Mouse (Mus musculus) right cerebral cortex, postnatal 10 days (tissue): ENCODE measurements around the gene Polh.

ENCODE experiments used
- DNase-seq, 2 experiments: peaks; one replicate each; pipeline ENCODE4 v3.0.0; 2021; ENCODE audit warnings: low spot score in 2 of 2

Polh gene

GRCm38 (mm10) chr17:46168318-46168717 lies 34.1 kb downstream of the Polh start:
- no peak for DNase-seq

- DNase-seq = no peak
Measured at GRCm38 (mm10) chr17:46167014-46167413, 35.4 kb downstream of the Polh start.

- no peak for DNase-seq
Measured at GRCm38 (mm10) chr17:46166270-46166669, 36.2 kb downstream of the Polh start.

DNA sequence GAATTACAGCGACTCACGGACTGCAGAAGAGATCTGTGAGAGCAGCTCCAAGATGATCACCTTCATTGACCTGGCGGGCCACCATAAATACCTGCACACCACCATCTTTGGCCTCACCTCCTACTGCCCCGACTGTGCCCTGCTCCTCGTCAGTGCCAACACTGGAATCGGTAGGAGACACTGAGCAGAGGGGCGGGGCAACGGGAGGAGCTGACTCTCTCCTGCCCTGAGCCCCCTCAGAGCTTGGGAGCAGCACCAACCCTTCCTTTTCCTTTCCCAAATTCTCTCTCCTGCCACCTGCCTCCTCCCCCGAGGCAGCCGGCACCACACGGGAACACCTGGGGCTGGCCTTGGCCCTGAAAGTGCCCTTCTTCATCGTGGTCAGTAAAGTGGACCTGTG lies 37.0 kb downstream of the Polh start:
- no peak for DNase-seq

GRCm38 (mm10) chr17:46164791-46165190 lies 37.7 kb downstream of the Polh start:
- DNase-seq = no peak

DNA sequence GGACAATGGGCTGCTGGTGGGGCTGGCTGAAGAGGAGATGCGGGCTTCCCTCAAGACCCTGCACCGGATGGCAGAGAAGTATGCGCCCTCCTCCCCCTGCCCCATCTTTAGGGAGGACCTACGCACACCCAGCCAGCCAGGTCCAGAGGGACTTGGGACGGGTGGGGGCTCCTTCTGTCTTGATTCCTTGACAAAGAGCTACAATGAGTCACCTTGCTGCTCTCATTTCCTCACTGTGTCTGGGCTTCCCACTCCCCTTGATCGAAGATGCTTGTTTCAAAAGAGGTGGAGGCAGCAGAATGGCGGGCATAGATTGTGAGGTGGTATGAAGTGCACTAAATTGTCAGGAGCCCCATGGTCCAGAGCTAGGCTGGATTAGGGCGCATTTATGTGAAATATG lies 38.1 kb downstream of the Polh start:
- no peak for DNase-seq

GRCm38 (mm10) chr17:46162951-46163421 lies 39.5 kb downstream of the Polh start:
- no peak for DNase-seq

GRCm38 (mm10) chr17:46162551-46162950 lies 39.9 kb downstream of the Polh start:
- DNase-seq = no peak

DNA sequence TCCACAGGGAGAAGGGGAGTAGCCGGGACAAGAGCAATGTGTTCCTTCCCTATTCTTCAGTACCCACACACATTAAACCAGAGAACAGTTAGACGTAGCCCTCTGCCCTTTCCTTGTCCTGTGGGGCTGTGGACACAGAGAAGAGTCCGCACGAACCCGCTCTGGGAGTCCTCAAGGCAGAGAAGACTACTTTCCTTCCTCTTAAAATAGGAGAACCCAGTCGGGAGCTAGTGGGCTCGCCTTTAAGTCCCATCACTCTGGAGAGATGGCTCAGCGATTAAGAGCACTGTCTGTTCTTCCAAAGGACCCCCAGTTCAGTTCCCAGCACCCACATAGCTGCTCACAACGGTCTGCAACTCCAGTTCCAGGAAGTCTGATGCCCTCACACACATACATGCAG lies 40.7 kb downstream of the Polh start:
- no peak for DNase-seq

GRCm38 (mm10) chr17:46161179-46161578 lies 41.3 kb downstream of the Polh start:
- peak in 1 of 2 experiments; percentile 64 for DNase-seq

GRCm38 (mm10) chr17:46160686-46161085 lies 41.8 kb downstream of the Polh start, which contains the start of gene Gtpbp2:
Gtpbp2 (plus strand) TSS chr17:46161032.
- DNase-seq = peak; percentile 98 to 99

DNA sequence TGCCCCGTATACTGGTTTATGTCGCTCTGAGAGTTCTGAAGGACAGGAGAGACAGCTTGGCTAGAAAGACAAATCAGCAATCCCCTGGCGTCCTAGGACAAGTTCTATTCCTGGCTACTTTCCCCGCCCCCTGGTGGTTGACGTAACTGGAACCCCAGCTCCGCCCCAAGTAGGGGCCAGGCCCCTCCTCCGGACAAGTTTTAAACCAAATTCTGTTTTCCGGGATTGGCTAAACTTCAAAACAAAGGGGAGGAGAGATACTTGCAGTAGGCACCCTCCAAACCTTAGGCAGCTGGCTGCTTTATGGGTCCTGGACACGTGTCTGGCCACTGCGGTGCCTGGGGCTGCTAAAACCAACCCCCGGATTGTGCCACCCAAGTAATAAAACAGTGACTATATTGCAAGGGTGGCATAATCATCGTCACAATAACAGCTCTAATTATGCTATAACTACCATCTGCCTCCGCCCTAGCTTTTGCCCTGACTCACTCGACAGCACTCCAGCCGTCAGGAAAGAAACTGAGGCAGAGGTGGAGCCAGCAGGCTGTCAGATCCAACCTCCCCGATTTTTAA lies 42.3 kb downstream of the Polh start:
- peak; percentile 90 to 91 for DNase-seq

- DNase-seq = no peak
Measured at GRCm38 (mm10) chr17:46159236-46159635, 43.2 kb downstream of the Polh start.

DNA sequence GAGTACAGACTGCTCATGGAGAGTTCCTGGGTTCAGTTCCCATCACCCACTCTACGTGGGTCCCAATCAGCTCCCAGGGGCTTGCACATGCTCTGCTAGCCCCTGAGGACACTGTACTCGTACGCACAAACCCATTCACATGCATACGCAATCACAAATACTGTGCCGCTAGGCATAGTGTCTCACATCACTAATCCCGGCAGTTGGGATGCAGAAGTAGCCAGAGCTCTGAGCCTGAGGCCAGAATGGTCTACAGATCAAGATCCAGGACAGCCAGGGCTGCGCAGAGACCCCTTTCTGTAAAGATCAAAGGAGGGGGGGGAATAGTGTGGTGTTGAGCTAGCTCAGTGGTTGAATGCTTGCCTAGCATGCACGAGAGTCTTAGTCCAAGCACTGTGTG lies 45.3 kb downstream of the Polh start:
- no peak for DNase-seq

- no peak for DNase-seq
Measured at GRCm38 (mm10) chr17:46156680-46157079, 45.8 kb downstream of the Polh start.

DNA sequence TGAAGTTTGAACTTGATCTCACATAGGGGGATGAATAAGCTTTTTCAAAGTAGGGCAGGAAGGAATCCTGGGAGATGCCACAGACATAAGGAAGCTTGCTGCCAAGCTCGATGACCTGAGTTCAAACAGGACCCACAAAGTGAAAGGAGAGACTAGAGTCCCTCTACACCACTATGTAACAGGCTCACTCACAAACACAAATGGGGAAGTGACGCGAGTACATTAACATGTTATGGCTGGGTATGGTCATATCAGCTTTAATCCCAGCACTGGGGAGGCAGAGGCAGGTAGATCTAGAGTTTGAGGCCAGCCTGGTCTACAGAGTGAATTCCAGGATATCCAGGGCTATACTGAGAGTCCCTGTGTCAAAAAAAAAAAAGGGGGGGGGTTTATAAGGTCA lies 48.1 kb downstream of the Polh start:
- DNase-seq = no peak

DNA sequence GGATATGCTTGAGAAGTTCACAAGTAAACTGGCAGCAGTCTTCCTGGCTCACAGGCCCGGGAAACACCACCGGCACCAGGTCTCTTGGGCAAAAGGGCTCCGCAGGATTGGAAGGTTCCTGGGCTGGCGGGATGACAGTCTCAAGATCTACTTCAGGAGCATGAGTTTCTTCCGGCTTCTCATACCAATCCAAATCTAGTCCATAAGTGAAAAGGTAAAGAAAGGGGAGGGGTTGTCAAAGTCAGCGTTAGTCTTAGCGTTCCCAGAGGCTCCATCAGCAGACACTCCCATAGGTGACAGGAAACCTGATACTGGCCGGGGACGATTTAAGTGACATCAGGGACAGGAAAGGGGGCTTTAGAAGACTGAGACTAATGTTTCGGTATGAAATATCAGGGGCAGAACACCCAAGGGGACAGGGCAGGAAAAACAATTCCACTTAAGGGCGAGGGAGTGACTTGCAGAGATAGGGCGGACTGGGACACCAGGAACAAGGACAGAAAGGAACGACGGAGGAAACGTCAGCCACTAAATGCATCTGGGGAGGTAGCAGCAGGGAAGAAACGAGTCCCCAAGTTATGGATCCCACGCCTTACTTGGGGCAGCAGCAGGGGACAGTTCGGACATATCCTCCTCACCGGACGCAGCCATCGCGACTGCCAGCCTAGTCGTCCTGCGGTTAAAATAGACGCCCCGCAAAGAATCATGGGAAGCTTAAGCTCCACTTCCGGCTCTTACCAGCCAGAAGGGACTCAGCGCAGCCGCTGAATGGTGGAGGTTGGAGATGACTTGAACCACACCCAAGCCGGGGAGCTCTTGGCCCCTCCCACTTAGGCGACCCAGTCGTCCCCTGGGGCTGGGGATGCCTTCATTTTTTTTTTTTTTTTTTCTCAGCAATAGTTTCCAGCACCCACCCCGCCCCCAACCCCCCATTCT lies 49.3 kb downstream of the Polh start, which contains the start of gene Mad2l1bp:
TSS of gene Mad2l1bp (minus strand) at position 707 of the 936 bp plus-strand sequence.
- peak; percentile 93 to 94 for DNase-seq

DNA sequence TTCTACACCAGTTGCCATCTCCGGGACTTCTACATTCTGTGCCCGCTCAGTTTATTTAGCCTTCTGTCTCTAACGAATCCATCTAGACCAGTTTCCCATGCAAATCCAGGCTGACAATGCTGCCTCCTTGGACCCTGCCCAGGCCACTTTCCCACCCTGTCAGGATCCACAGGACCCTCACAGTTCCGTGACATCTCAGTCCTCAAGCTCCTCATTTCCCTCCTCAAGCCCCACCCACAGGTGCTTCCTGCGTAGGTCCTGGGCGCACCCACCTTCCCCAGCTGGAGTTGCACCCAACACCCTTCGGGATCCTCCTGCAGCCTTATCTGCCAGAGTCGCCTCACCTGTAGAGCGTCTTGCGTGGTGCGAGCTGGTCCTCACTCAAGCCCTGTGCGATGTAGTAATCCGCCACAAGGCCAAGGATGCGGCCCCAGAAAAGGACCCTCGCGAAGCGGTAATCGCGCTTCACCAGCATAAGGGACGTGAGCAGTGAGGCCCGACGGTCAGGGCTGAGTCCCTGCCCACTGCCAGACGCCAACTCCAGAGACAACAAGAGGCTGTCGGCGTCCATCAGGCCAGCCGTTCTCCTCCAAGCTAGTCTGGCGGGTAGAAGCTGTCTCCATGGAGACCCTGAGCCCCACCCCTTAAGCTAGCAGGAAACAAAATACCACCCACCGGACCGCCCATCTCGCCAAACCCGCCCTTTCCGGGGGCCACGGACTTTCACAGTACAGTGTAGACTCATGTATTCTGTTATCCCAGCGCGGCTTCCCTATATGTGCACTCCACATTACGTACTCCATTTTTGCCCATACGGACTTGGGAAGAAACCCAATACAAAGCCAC lies 58.6 kb downstream of the Polh start, which contains the start of gene Rsph9:
TSS of gene Rsph9 (minus strand) at position 639 of the 846 bp plus-strand sequence.
- peak; percentile 90 to 92 for DNase-seq

DNA sequence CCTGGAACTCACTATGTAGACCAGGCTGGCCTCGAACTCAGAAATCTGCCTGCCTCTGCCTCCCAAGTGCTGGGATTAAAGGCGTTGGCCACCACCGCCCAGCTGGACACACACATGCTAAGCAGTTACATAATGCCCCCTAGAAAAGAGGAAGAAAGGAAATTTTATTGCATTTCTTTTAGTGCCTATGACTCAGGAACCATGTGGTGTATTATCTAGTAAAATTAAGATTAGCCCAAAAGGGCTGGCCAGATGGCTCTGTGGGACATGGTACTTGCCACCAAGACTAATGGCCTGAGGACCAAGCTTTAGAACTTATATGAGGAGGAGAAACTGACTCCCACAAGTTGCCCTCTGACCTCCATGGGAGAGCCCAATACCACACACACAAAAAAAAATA lies 62.6 kb downstream of the Polh start:
- no peak for DNase-seq

GRCm38 (mm10) chr17:46138563-46139236 lies 63.7 kb downstream of the Polh start:
- DNase-seq = no peak

GRCm38 (mm10) chr17:46132862-46133261 lies 69.6 kb downstream of the Polh start:
- DNase-seq = no peak
